Mouse (Mus musculus) brain, embryonic 14.5 days (tissue): Measurements from ENCODE around the gene Hdgf.

ENCODE experiments used
- CTCF ChIP-seq: fragments of 200-500 bp; IDR thresholded peaks from 2 replicates; pipeline ENCODE4 v1.5.1; 2012; ENCODE audit warnings: inconsistent platforms, mild to moderate bottlenecking, moderate library complexity, borderline replicate concordance; ENCODE audit not compliant: insufficient read depth, insufficient read length; ENCODE audit errors: extremely low read depth
- POLR2A ChIP-seq: fragments of 200-500 bp; IDR thresholded peaks from 2 replicates; pipeline ENCODE4 v1.6.1; 2012; ENCODE audit warnings: mild to moderate bottlenecking, inconsistent platforms, borderline replicate concordance; ENCODE audit not compliant: poor library complexity, insufficient read depth, insufficient read length, severe bottlenecking; ENCODE audit errors: extremely low read depth

GRCm38 (mm10) chr3:87920270-87920943, 14.3 kb downstream of the Hdgf start:
- TF ChIP-seq CTCF = no peak
- TF ChIP-seq POLR2A = no peak
